Mouse (Mus musculus) CD4-positive, CD25-positive, alpha-beta regulatory T cell, adult 9 weeks (primary cell): ENCODE results near the gene Gm49027. TPM values are rescaled to one million over a fixed set of nuclear protein-coding genes. Genes with fewer than 3 reads are reported as not detected.

Experiments
- polyA plus RNA-seq: library from polyadenylated mRNA; unstranded; fragments of 100-300 nt; shearing (Covaris generic); gene quantifications from one replicate; pipeline ENCODE4 v1.2.1, GENCODE M21; 2017

Gene Gm49027
- not detected for polyA plus RNA-seq

DNA sequence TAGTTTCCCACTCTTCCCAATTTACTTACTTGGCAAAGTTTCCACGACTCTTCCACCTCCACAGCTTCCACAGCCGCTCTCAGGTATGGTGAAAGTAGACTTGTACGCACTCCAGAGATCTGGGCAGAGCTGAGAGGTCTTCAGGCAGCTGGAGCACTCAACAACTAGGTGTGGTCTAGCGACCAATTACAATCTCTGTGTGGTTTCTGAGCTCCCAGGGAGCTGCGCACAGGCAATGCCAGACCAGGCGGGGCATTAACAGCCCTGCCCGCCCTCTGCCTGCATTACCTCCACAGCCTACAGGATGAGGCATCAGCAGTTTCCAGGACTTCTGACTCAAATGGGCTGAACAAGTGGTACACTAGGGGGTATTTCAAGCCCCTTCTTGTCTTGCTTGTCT, at the start of gene Gm49027:
Gene Gm49027, minus strand, starts transcription at position 208 of the 400 bp plus-strand sequence.

DNA sequence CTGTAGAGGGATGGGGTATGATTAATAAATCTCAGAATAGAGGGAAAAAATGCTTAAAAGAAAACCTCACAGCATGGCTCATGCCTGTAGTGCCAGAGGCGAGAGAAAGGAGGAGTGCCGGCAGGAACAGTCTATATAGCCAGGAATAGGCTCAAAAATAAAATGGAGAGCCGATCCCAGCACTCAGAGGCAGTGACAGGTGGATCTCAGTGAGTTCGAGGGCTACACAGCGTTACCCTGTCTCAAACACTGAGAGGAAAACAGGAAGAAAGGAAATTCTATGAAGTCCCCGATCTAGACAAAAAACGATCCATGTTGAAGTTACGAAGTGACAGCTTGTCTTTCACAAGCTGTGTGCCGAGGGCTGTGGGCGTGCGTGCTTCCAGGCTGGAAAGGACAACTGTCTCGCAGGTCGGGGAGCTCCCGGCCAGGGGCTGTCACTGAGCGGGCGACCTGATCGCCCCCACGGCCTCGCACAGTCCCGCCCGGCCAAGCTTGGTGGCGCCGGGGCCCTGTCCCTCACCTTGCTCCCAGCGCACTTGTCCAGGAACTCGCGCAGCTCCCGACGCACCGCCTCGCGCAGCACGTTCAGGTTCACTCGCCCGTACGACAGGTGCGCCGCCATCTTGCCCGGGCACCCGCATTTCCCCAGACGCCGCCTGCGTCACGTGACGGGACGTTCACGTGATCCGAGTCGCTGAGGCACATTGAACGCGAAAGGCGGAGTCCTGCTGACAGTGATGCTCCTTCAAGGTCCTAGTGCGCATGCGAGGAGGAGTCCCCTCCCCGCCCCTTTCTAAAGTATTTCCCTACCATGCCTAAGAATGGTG, 47.3 kb upstream of the Gm49027 start, which contains the start of gene Vps33a:
Gene Vps33a, minus strand, starts transcription at position 682 of the 830 bp plus-strand sequence.

DNA sequence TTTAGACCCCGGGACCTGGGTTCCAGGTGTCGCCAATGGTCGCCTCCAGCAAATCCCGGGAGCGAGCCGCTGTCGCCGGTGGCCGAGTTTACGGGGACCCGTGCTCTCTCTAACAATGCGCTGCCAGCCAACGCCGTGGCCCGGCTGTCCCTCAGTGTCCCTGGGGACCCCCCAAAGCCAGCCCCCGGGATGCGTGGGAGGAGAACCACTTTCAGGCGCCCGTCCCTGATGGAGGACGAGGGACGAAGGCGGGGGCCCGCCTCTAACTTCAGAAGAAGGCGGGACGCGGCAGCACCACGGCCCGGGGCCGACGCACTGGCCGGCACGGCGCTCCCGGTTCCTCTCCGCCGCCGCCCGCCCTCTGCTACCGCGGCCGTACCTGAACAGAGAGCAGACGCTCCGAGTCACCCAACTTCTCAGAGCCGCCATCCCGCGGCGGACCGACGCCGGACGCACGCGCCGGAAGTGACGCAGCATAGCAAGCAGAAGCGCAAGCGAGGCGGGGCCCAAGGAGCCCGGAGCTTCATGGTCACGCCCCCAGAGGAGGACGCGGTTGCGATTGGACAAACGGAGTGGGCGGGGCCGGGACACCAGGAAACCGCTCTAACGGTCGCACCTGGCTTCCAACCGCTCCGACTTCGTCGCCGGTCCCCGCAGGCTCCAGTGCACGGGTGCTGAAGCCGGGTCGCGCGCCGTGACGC, 1.4 kb downstream of the Gm49027 start, which contains the start of gene Diablo:
Gene Diablo, minus strand, starts transcription at position 485 of the 701 bp plus-strand sequence.

DNA sequence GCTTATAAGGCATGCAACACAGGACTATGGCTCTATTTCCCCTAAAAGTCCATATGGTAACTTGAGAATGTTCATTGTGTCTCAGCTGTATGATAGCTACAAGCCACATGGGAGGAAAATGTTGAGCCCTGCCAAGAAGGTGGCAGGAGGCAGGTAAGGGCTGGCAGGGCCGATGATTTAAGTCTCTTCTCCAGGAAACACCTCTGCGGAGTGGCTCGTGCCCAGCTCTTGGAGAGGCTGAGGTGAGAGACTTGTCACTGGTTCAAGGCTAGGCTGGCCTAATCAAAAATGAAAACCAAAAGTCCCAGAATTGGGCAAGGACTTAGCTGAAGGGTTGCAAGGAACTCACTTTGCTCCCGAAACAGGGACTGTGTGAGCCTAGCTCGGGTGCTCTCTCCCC, 15.1 kb downstream of the Gm49027 start, which contains the start of gene B3gnt4:
Gene B3gnt4, plus strand, starts transcription at position 301 of the 400 bp plus-strand sequence.

DNA sequence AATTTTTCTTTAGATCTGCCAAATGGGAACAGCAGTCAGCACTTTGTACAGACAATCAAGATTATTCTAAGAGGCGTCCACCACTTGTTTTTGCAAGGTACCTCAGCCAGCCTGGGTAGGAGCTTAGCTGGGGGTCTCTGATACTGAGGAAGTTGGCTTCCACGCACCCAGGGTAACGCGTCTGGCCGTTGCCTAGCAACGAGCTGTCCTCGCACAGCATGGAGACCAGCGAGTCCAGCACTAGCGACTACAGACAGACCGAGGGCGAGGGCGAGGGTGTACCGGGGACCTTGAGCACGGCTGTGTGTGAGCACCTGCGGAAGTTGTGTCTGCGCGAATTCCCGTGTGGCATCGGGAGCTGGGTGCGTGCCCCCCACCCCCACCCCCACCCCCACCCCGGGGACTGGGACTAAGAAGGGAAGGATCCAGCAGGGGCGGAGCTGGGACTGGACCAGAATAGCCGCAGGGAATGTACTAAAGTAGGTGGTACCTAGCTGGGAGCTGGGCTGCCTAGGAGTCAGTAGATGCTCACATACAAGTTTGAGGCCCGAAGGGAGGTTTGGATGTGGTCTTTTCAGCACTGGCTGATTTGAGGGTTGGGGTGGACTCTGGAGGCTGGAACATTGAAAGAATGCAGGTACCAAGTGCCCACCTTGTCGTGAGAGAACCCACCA, 36.0 kb downstream of the Gm49027 start, which contains the start of the genes Lrrc43 and Il31:
Gene Lrrc43, plus strand, starts transcription at position 194 of the 674 bp plus-strand sequence.
Gene Il31, minus strand, starts transcription at position 378 of the 674 bp plus-strand sequence.

Other genes with a start within 250 kb of the Gm49027 start
- 9.4 TPM for gene Bcl7a, start 181.7 kb downstream of the Gm49027 start, polyA plus RNA-seq
- gene Mlxip, start 130.7 kb downstream of the Gm49027 start, polyA plus RNA-seq: 16.2 TPM
- not detected for gene Lrrc43, start 36.2 kb downstream of the Gm49027 start, polyA plus RNA-seq
- gene Il31, start 36.0 kb downstream of the Gm49027 start, polyA plus RNA-seq: not detected
- 1.3 TPM for gene B3gnt4, start 15.0 kb downstream of the Gm49027 start, polyA plus RNA-seq
- gene Diablo, start 1.3 kb downstream of the Gm49027 start, polyA plus RNA-seq: 136 TPM
- gene Vps33a, start 47.5 kb upstream of the Gm49027 start, polyA plus RNA-seq: 60.0 TPM
- gene Clip1, start 159.1 kb upstream of the Gm49027 start, polyA plus RNA-seq: 102 TPM
- 98.7 TPM for gene Zcchc8, start 195.6 kb upstream of the Gm49027 start, polyA plus RNA-seq
- 207 TPM for gene Rsrc2, start 223.9 kb upstream of the Gm49027 start, polyA plus RNA-seq
- gene Kntc1, start 224.2 kb upstream of the Gm49027 start, polyA plus RNA-seq: 2.9 TPM